Mouse (Mus musculus): ENCODE results near the gene C530008M17Rik.

- TF ChIP-seq POLR2A (IDR thresholded peaks at IDR 0.05; ENCODE audit: borderline replicate concordance, extremely low read depth, insufficient read depth, insufficient read length, poor library complexity, severe bottlenecking), result no peak
- no peak for TF ChIP-seq CTCF (IDR thresholded peaks at IDR 0.05; ENCODE audit: borderline replicate concordance, extremely low read depth, insufficient read depth, insufficient read length)
These were observed 45.0 kb downstream of the C530008M17Rik start for GRCm38 (mm10) chr5:76701127-76701853.
